Mouse (Mus musculus): ENCODE results near the gene Ccdc93.
A peak's percentile ranks its signal among the peaks of the same experiment; 100 is the strongest.

The Ccdc93 gene

GRCm38 (mm10) chr1:121527600-121528398, 97.0 kb downstream of the Ccdc93 start:
- DNase-seq = peak; percentile 12 to 27

DNA sequence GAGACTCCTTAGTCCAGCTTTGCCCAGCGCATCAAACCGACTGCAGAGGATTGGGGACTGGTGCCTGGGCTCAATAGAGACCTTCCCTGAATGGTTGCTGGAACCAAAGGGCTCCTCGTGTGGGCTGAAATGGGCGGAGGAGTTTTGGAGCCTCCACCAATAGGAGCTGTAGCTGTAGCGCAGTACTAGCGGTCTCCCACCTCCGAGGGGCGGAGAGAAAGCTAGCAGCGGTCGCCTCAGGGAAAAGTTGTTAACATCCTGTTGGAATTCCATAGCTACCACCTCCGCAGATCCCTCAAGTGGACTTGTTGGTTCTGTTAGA, 97.5 kb downstream of the Ccdc93 start, which contains the start of gene Htr5b:
Htr5b (minus strand) TSS at position 67 of the 322 bp plus-strand sequence.
- DNase-seq = no peak

DNA sequence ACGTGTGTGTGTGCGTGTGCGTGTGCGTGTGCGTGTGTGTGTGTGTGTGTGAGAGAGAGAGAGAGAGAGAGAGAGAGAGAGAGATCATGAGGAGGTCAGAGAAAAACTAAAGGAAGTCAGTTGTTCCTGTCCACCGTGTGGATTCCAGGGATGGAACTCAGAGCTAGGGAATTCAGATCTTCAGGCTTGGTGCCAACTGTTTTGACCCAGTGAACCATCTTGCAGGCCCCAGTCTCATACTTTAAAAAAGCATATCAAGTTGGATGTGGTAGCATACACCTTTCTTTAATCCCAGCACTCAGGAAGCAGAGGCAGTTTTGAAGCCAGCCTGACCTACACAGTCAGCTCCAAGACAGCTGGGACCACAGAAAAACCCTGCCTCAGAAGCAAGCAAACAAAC, 98.4 kb downstream of the Ccdc93 start:
- DNase-seq = no peak

DNA sequence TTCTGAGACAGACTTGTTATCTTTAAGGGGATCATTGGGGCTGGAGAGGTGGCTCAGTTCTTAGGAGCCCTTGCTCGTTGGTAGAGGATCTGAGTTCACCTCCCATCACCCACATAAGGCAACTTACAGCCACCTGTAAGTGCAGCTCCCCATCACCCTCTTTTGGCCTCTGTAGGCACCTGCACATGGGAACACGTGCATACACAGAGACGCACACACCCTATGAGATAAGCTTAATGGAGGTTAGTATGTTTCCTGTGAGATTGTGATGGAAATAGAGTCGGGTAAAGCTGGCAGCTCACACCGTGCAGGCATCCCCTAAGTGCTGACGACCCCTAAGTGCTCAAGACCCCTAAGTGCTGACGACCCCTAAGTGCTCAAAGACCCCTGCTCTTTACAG, 100.6 kb downstream of the Ccdc93 start:
- DNase-seq = no peak

GRCm38 (mm10) chr1:121540361-121540760, 109.5 kb downstream of the Ccdc93 start:
- DNase-seq = no peak

GRCm38 (mm10) chr1:121546844-121547243, 116.0 kb downstream of the Ccdc93 start:
- no peak for DNase-seq

- no peak for DNase-seq
Measured at GRCm38 (mm10) chr1:121548667-121549066, 117.8 kb downstream of the Ccdc93 start.

DNA sequence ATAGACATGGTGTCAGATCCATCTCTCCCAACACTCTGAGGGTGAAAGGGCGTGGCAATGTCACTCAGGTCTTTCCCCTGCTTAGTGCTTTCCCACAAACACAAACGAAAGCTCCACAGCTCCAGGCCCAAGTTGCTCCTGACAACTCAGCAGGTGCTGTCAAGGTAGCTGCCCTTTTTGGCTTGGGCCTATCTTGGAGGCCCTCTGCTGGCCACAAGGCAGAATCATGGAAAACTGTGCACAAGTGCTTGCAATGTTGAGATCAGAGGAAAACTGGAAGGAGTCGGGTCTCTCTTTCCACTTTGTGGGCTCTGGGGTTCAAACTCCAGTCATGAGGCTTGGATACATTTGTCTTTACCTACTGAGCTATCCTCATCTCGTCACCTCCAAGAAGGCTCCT, 118.6 kb downstream of the Ccdc93 start:
- peak in 1 of 2 experiments; percentile 18 for DNase-seq

DNA sequence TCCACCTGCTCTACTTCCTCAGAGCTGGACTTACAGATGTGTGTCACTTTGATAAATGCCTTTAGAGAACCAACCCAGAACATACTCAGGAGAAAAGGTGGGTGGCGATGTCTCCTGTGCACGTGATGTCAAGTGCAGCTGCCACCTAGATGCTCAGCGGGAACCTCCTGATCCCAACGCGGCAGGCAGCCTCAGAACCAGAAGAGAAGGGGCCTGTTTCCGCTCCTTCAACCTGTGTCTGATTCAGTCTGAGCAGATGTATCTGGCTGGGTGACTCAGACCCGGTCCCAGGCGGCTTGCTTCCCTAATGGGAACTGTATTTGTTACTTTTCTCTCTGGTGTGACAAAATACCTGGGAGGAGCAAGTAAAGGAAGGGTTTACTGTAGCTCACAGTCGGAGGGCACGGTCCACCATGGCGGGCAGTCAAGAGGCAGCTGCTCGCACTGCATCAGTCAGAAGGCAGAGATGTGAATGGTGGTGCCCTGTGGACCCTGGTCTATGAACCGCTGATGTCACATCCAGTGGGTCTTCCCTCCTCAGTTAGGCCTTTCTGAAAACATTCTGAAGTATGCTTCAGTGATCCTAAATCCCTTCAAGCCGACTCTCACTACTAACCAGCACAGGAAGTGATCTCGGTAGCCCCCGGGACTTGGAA, 120.1 kb downstream of the Ccdc93 start:
- no peak for DNase-seq

GRCm38 (mm10) chr1:121551457-121551835, 120.6 kb downstream of the Ccdc93 start:
- no peak for DNase-seq

Data from cerebellum, postnatal 25 days (tissue).